Mouse (Mus musculus): ENCODE measurements around the gene Cryba2.

The Cryba2 gene

DNA sequence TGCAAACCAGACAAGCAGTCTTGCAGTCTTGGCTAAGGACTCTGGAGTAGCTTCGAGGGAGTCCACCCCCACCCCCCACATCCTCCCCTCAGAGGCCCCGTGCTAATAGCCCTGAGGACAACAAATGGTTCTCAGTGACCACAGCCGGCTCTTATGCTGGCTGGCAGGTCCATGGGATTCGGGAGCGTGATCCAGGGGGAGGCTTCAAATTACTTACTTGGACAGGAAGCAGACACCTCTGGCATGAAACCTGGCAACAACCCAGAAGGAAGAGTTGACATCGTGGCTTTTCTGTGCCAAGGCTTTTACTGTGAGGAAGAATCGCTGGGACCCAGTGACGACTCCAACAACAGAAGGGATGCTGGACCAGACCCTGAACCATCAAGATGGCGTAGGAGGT lies 46.6 kb downstream of the Cryba2 start:
- no peak for DNase-seq

DNA sequence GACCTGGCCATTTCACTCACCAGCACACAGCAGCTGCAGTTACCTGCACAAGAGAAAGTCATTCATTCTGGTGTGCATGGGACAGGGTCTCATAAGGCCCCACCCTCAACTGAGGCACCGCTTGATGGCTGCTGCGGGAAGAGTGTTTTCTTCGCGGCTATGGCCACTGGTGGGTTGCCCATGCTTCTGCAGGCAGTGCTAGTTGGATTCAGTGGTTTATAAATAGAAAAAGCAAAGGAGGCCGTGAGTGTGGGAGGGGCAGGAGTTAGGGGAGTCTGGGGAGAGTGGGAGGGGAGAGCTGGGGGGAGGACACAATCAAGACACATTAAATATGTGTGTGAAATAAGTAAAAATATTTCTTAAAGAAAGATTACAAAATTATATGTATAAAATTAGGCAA lies 49.9 kb downstream of the Cryba2 start:
- no peak for DNase-seq
